Mouse (Mus musculus): ENCODE measurements around the gene Rchy1. TPM values are rescaled to one million over a fixed set of nuclear protein-coding genes. Genes with fewer than 3 reads are reported as not detected.

The Rchy1 gene
- 10 to 100 TPM; 71.1 to 78.9 TPM for total RNA-seq (2023)

DNA sequence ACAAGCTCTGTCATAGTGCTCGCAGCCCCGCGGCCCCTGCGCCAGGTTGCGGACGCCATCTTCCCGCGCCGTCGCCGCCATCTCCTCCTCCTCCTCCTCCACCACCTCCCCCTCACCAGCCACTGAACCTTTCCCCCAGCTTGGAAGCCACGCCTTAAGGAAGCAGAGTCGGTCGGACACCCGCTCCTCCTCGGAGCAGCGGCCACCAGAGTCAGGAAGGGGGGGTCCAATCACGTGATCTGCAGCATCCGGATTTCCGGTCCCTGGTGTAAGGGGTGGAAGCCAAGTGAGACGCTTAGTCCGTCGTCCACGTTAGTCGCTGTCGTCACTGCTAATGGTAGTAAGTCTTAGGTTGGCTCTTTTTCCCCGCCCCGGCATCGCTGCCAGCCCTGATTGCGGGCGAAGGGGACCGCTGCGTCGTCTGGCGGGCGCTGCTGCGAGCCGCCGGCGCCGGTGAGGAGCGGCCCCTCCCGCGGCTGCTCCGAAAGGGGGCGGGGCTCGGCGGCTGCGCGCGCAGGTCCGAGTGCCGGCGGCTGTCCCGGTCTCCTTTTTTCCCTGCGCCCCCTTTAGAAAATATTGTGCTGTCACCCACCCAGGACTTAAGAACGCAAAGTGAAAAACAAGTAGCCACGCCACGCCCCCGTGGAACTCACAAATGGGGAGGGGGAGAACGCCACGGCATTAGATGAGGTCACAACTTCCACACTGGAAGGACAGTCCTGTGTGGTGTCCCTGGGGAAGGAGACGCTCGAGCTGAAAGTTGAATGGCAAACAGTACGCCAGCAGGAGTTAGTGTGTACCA is at the start of gene Rchy1:
Gene Rchy1 (minus strand): TSS at position 430 of the 802 bp plus-strand sequence.

GRCm38 (mm10) chr5:91987236-91987635 is 24.4 kb upstream of the Rchy1 start, which contains the start of gene Odaph:
TSS of gene Odaph (plus strand) at chr5:91987475.

Other genes with a start within 250 kb of the Rchy1 start
- gene Odaph, start 24.4 kb upstream of the Rchy1 start, total RNA-seq (2023) = not detected
- under 1 TPM; 0.46 to 0.60 TPM for gene Cdkl2, start 80.8 kb upstream of the Rchy1 start, total RNA-seq (2023)
- gene G3bp2, start 120.7 kb upstream of the Rchy1 start, total RNA-seq (2023) = 10 to 100 TPM; 51.5 to 61.9 TPM
- 10 to 100 TPM; 42.4 to 45.4 TPM for gene Uso1, start 174.9 kb upstream of the Rchy1 start, total RNA-seq (2023)

All from neutrophil, adult 83 days (primary cell).